Mouse (Mus musculus): ENCODE measurements around the gene Zbtb43. TPM values are rescaled to one million over a fixed set of nuclear protein-coding genes. Genes with fewer than 3 reads are reported as not detected.

The Zbtb43 gene
- polyA plus RNA-seq, 1 experiment, result 4.8 TPM

- H3K79me2 ChIP-seq (ENCODE audit: control insufficient read depth, insufficient read depth), result no peaks in the 10 kb centered on the region
- no peaks in the 10 kb centered on the region for H3K79me3 ChIP-seq (ENCODE audit: low read depth)
- no peak overlapping the region for H3K4me3 ChIP-seq (ENCODE audit: insufficient read depth, poor library complexity, severe bottlenecking)
- TF ChIP-seq MYOD1 (IDR thresholded peaks at IDR 0.05; ENCODE audit: control insufficient read depth, insufficient read length, low read depth) (no peak), FOSL1 (IDR thresholded peaks at IDR 0.05; ENCODE audit: insufficient read depth, low read length, poor library complexity, severe bottlenecking) (no peak), MAX (IDR thresholded peaks at IDR 0.05) (no peak), MYOG (IDR thresholded peaks at IDR 0.05; ENCODE audit: control insufficient read depth, extremely low read depth, insufficient read length) (no peak), USF1 (IDR thresholded peaks at IDR 0.05; ENCODE audit: low read depth) (no peak), CEBPB (IDR thresholded peaks at IDR 0.05; ENCODE audit: low read depth) (no peak), CTCF (IDR thresholded peaks at IDR 0.05; ENCODE audit: control insufficient read depth, insufficient read depth, insufficient read length) (no peak)
- no peak overlapping the region for H3ac ChIP-seq (ENCODE audit: control insufficient read depth, insufficient read length, low read depth)
- H3K27me3 ChIP-seq (ENCODE audit: control insufficient read depth, insufficient read depth, insufficient read length), result peaks cover 8% of the 10 kb centered on the region
- no peaks in the 10 kb centered on the region for H3K36me3 ChIP-seq (ENCODE audit: control insufficient read depth, insufficient read depth)
Measured at GRCm38 (mm10) chr2:33475961-33476360, 7.6 kb upstream of the Zbtb43 start.

GRCm38 (mm10) chr2:33467546-33468465 lies 553 bp downstream of the Zbtb43 start:
- Histone ChIP-seq H3K79me3 (ENCODE audit: low read depth) (peaks cover 27% of the 10 kb centered on the region), H3ac (ENCODE audit: control insufficient read depth, insufficient read length, low read depth) (peak overlapping the region; percentile 91), H3K27me3 (ENCODE audit: control insufficient read depth, insufficient read depth, insufficient read length) (no peaks in the 10 kb centered on the region), H3K36me3 (ENCODE audit: control insufficient read depth, insufficient read depth) (peaks cover 12% of the 10 kb centered on the region), H3K4me3 (ENCODE audit: insufficient read depth, poor library complexity, severe bottlenecking) (peak overlapping the region; percentile 89), H3K79me2 (ENCODE audit: control insufficient read depth, insufficient read depth) (peaks cover 56% of the 10 kb centered on the region)
- TF ChIP-seq MYOG (IDR thresholded peaks at IDR 0.05; ENCODE audit: control insufficient read depth, extremely low read depth, insufficient read length) (no peak), FOSL1 (IDR thresholded peaks at IDR 0.05; ENCODE audit: insufficient read depth, low read length, poor library complexity, severe bottlenecking) (no peak), MYOD1 (IDR thresholded peaks at IDR 0.05; ENCODE audit: control insufficient read depth, insufficient read length, low read depth) (no peak), USF1 (IDR thresholded peaks at IDR 0.05; ENCODE audit: low read depth) (no peak), MAX (IDR thresholded peaks at IDR 0.05) (no peak), CTCF (IDR thresholded peaks at IDR 0.05; ENCODE audit: control insufficient read depth, insufficient read depth, insufficient read length) (no peak), CEBPB (IDR thresholded peaks at IDR 0.05; ENCODE audit: low read depth) (no peak)

GRCm38 (mm10) chr2:33465966-33466365 lies 2.4 kb downstream of the Zbtb43 start:
- H3ac ChIP-seq (ENCODE audit: control insufficient read depth, insufficient read length, low read depth), result no peak overlapping the region
- peaks cover 27% of the 10 kb centered on the region for H3K79me3 ChIP-seq (ENCODE audit: low read depth)
- no peaks in the 10 kb centered on the region for H3K27me3 ChIP-seq (ENCODE audit: control insufficient read depth, insufficient read depth, insufficient read length)
- H3K79me2 ChIP-seq (ENCODE audit: control insufficient read depth, insufficient read depth), result peaks cover 74% of the 10 kb centered on the region
- H3K36me3 ChIP-seq (ENCODE audit: control insufficient read depth, insufficient read depth), result peaks cover 20% of the 10 kb centered on the region
- H3K4me3 ChIP-seq (ENCODE audit: insufficient read depth, poor library complexity, severe bottlenecking), result no peak overlapping the region
- no peak for TF ChIP-seq FOSL1 (IDR thresholded peaks at IDR 0.05; ENCODE audit: insufficient read depth, low read length, poor library complexity, severe bottlenecking)
- TF ChIP-seq CEBPB (IDR thresholded peaks at IDR 0.05; ENCODE audit: low read depth), result no peak
- TF ChIP-seq MAX (IDR thresholded peaks at IDR 0.05), result no peak
- peak; percentile 76 for TF ChIP-seq MYOD1 (IDR thresholded peaks at IDR 0.05; ENCODE audit: control insufficient read depth, insufficient read length, low read depth)

- TF ChIP-seq CEBPB (IDR thresholded peaks at IDR 0.05; ENCODE audit: low read depth), result no peak
- no peak for TF ChIP-seq MAX (IDR thresholded peaks at IDR 0.05)
- TF ChIP-seq CTCF (IDR thresholded peaks at IDR 0.05; ENCODE audit: control insufficient read depth, insufficient read depth, insufficient read length), result no peak
- TF ChIP-seq MYOG (IDR thresholded peaks at IDR 0.05; ENCODE audit: control insufficient read depth, extremely low read depth, insufficient read length), result no peak
- no peak for TF ChIP-seq USF1 (IDR thresholded peaks at IDR 0.05; ENCODE audit: low read depth)
- TF ChIP-seq MYOD1 (IDR thresholded peaks at IDR 0.05; ENCODE audit: control insufficient read depth, insufficient read length, low read depth), result no peak
- no peak for TF ChIP-seq FOSL1 (IDR thresholded peaks at IDR 0.05; ENCODE audit: insufficient read depth, low read length, poor library complexity, severe bottlenecking)
- no peak overlapping the region for H3ac ChIP-seq (ENCODE audit: control insufficient read depth, insufficient read length, low read depth)
Measured at GRCm38 (mm10) chr2:33465215-33465614, 3.1 kb downstream of the Zbtb43 start.

GRCm38 (mm10) chr2:33462066-33462465 lies 6.3 kb downstream of the Zbtb43 start:
- TF ChIP-seq CTCF (IDR thresholded peaks at IDR 0.05; ENCODE audit: control insufficient read depth, insufficient read depth, insufficient read length) (no peak), USF1 (IDR thresholded peaks at IDR 0.05; ENCODE audit: low read depth) (no peak), MYOD1 (IDR thresholded peaks at IDR 0.05; ENCODE audit: control insufficient read depth, insufficient read length, low read depth) (no peak), MYOG (IDR thresholded peaks at IDR 0.05; ENCODE audit: control insufficient read depth, extremely low read depth, insufficient read length) (no peak), CEBPB (IDR thresholded peaks at IDR 0.05; ENCODE audit: low read depth) (no peak)

More at GRCm38 (mm10) chr2:33465215-33465614, 3.1 kb downstream of the Zbtb43 start:
- Histone ChIP-seq H3K79me2 (ENCODE audit: control insufficient read depth, insufficient read depth) (peaks cover 80% of the 10 kb centered on the region), H3K4me3 (ENCODE audit: insufficient read depth, poor library complexity, severe bottlenecking) (no peak overlapping the region), H3K27me3 (ENCODE audit: control insufficient read depth, insufficient read depth, insufficient read length) (no peaks in the 10 kb centered on the region), H3K79me3 (ENCODE audit: low read depth) (peaks cover 27% of the 10 kb centered on the region), H3K36me3 (ENCODE audit: control insufficient read depth, insufficient read depth) (peaks cover 28% of the 10 kb centered on the region)

More at GRCm38 (mm10) chr2:33462066-33462465, 6.3 kb downstream of the Zbtb43 start:
- peaks cover 75% of the 10 kb centered on the region for H3K79me2 ChIP-seq (ENCODE audit: control insufficient read depth, insufficient read depth)
- peaks cover 17% of the 10 kb centered on the region for H3K79me3 ChIP-seq (ENCODE audit: low read depth)
- no peak overlapping the region for H3ac ChIP-seq (ENCODE audit: control insufficient read depth, insufficient read length, low read depth)
- H3K27me3 ChIP-seq (ENCODE audit: control insufficient read depth, insufficient read depth, insufficient read length), result no peaks in the 10 kb centered on the region
- no peak overlapping the region for H3K4me3 ChIP-seq (ENCODE audit: insufficient read depth, poor library complexity, severe bottlenecking)
- H3K36me3 ChIP-seq (ENCODE audit: control insufficient read depth, insufficient read depth), result peaks cover 40% of the 10 kb centered on the region

All from C2C12 (cell line).